Mouse (Mus musculus): ENCODE results near the gene Hist1h1e.
"Not testable (repeated sequence)": the region's sequence is repeated elsewhere in the genome, so short reads cannot be mapped to it uniquely, and the experiment has no call there.

DNA sequence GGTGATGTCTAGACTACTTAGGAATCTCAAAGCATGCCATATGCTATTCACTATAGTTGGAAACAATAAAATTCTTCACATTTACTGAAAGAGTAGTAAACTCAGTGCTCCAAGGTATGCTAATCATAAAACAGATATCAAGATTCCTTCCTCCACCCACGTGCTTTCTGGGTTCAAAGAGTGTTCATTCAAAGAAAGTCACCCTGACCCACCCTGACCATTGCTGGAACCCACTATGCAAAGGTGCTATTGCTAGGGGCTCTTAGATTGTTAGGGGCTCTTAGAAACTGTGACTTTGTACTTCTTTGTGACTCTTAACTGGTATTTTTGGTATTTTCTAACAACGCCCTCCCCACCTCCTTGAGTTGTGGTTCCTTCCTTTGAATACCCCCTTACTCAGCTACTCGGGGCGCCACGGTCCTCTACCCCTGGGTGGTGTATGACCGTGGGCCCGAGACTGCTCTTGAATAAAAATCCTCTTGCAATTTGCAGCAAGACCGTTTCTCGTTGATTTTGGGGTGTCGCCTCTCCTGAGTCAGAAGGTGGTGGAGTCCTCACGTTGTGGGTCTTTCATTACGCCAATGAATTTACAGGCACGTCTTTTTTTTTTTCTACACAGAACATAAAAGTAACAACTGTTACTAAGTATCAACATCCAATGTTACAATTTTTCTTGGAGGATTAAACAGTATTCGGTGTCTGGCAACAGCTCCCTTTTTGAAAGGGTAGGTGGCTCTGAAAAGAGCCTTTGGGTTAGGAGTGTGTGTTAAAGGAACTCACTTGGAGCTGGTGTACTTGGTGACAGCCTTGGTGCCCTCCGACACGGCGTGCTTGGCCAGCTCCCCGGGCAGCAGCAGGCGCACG, 49.1 kb downstream of the Hist1h1e start:
- not testable (repeated sequence) for TF ChIP-seq CTCF, POLR2A (IDR thresholded peaks at IDR 0.05; ENCODE audit: extremely low read depth, insufficient read depth, low read length)
